Mouse (Mus musculus) small intestine, adult 2 months (tissue): ENCODE results near the gene Smarca1.

Experiments
- CTCF ChIP-seq: fragments of 200-500 bp; IDR thresholded peaks from 2 replicates; pipeline ENCODE4 v1.5.1; 2012; ENCODE audit warnings: low read depth, mild to moderate bottlenecking, control low read depth, inconsistent platforms, low read length, moderate library complexity, mixed read lengths; ENCODE audit not compliant: insufficient replicate concordance, insufficient read length; ENCODE audit errors: extremely low read depth
- POLR2A ChIP-seq: fragments of 200-500 bp; IDR thresholded peaks from 2 replicates; pipeline ENCODE4 v1.6.1; 2012; ENCODE audit warnings: low read depth, mild to moderate bottlenecking, control low read depth, inconsistent platforms, low read length, moderate library complexity

GRCm38 (mm10) chrX:47937740-47938139 is 45.0 kb upstream of the Smarca1 start:
- TF ChIP-seq POLR2A: no peak
- no peak for TF ChIP-seq CTCF
